Mouse (Mus musculus): Measurements from ENCODE around the gene Kif5c.

The Kif5c gene

GRCm38 (mm10) chr2:49720343-49720742 lies 101.2 kb downstream of the Kif5c start:
- DNase-seq (ENCODE audit: low read depth, low spot score): no peak

- no peak for DNase-seq (ENCODE audit: low read depth, low spot score)
These were observed 103.2 kb downstream of the Kif5c start for GRCm38 (mm10) chr2:49722331-49722730.

GRCm38 (mm10) chr2:49722983-49723382 lies 103.9 kb downstream of the Kif5c start:
- DNase-seq (ENCODE audit: low read depth, low spot score): no peak

GRCm38 (mm10) chr2:49726672-49727071 lies 107.6 kb downstream of the Kif5c start:
- no peak for DNase-seq (ENCODE audit: low read depth, low spot score)

- no peak for DNase-seq (ENCODE audit: low read depth, low spot score)
These were observed 108.1 kb downstream of the Kif5c start for GRCm38 (mm10) chr2:49727199-49727598.

GRCm38 (mm10) chr2:49727686-49728085 lies 108.6 kb downstream of the Kif5c start:
- DNase-seq (ENCODE audit: low read depth, low spot score): no peak

- no peak for DNase-seq (ENCODE audit: low read depth, low spot score)
These were observed 110.0 kb downstream of the Kif5c start for GRCm38 (mm10) chr2:49728896-49729610.

GRCm38 (mm10) chr2:49729611-49729969 lies 110.5 kb downstream of the Kif5c start:
- no peak for DNase-seq (ENCODE audit: low read depth, low spot score)

GRCm38 (mm10) chr2:49730183-49730582 lies 111.1 kb downstream of the Kif5c start:
- DNase-seq (ENCODE audit: low read depth, low spot score): no peak

GRCm38 (mm10) chr2:49732745-49733655 lies 113.9 kb downstream of the Kif5c start:
- DNase-seq (ENCODE audit: low read depth, low spot score): no peak

- no peak for DNase-seq (ENCODE audit: low read depth, low spot score)
These were observed 114.5 kb downstream of the Kif5c start for GRCm38 (mm10) chr2:49733656-49734008.

- DNase-seq (ENCODE audit: low read depth, low spot score): peak; percentile 75
These were observed 115.1 kb downstream of the Kif5c start for GRCm38 (mm10) chr2:49734013-49734780.

GRCm38 (mm10) chr2:49735386-49735785 lies 116.3 kb downstream of the Kif5c start:
- no peak for DNase-seq (ENCODE audit: low read depth, low spot score)

- DNase-seq (ENCODE audit: low read depth, low spot score): no peak
These were observed 119.9 kb downstream of the Kif5c start for GRCm38 (mm10) chr2:49739046-49739445.

GRCm38 (mm10) chr2:49741026-49741425 lies 121.9 kb downstream of the Kif5c start:
- DNase-seq (ENCODE audit: low read depth, low spot score): no peak

- no peak for DNase-seq (ENCODE audit: low read depth, low spot score)
These were observed 123.0 kb downstream of the Kif5c start for GRCm38 (mm10) chr2:49741895-49742734.

GRCm38 (mm10) chr2:49742919-49743318 lies 123.8 kb downstream of the Kif5c start:
- no peak for DNase-seq (ENCODE audit: low read depth, low spot score)

GRCm38 (mm10) chr2:49743775-49744174 lies 124.7 kb downstream of the Kif5c start:
- no peak for DNase-seq (ENCODE audit: low read depth, low spot score)

GRCm38 (mm10) chr2:49744251-49745093 lies 125.4 kb downstream of the Kif5c start:
- no peak for DNase-seq (ENCODE audit: low read depth, low spot score)

- DNase-seq (ENCODE audit: low read depth, low spot score): no peak
These were observed 126.1 kb downstream of the Kif5c start for GRCm38 (mm10) chr2:49745094-49745781.
